Mouse (Mus musculus): Measurements from ENCODE around the gene Mrto4. TPM values are rescaled to one million over a fixed set of nuclear protein-coding genes. Genes with fewer than 3 reads are reported as not detected.

The Mrto4 gene
- polyA plus RNA-seq, 1 experiment, result 112 TPM

GRCm38 (mm10) chr4:139311707-139312106 lies 40.7 kb downstream of the Mrto4 start:
- Histone ChIP-seq H3K4me3 (ENCODE audit: low read depth, low read length) (peak overlapping the region; percentile 82), H3K9ac (ENCODE audit: low read depth, poor library complexity, severe bottlenecking) (peak overlapping the region; percentile 79), H3K36me3 (ENCODE audit: control insufficient read depth, insufficient read depth, low read length, poor library complexity, severe bottlenecking) (0 out of 2 replicates have a peak, but pooled peaks cover 2% of the 10 kb centered on the region), H3K27me3 (ENCODE audit: control insufficient read depth, insufficient read depth, low read length, poor library complexity, severe bottlenecking) (no peaks in the 10 kb centered on the region), H3K4me1 (ENCODE audit: control insufficient read depth, insufficient read depth, low read length) (no peaks in the 10 kb centered on the region), H3K27ac (ENCODE audit: insufficient read depth, low read length) (no peak overlapping the region), H3K9me3 (replicated peaks; ENCODE audit: control insufficient read depth, insufficient read depth, low read length, poor library complexity, severe bottlenecking) (no peaks in the 10 kb centered on the region)
- no peak for TF ChIP-seq CTCF (IDR thresholded peaks at IDR 0.05; ENCODE audit: low read depth, low read length)
- no peak for TF ChIP-seq EP300 (IDR thresholded peaks at IDR 0.05; ENCODE audit: insufficient read depth, low read depth, low read length)
- no peak for TF ChIP-seq POLR2A (IDR thresholded peaks at IDR 0.05; ENCODE audit: insufficient read depth, low read length)

- 0 out of 2 replicates have a peak, but pooled peaks cover 2% of the 10 kb centered on the region for H3K36me3 ChIP-seq (ENCODE audit: control insufficient read depth, insufficient read depth, low read length, poor library complexity, severe bottlenecking)
- H3K4me3 ChIP-seq (ENCODE audit: low read depth, low read length), result peak overlapping the region; percentile 82
- H3K9me3 ChIP-seq (replicated peaks; ENCODE audit: control insufficient read depth, insufficient read depth, low read length, poor library complexity, severe bottlenecking), result no peaks in the 10 kb centered on the region
- no peaks in the 10 kb centered on the region for H3K27me3 ChIP-seq (ENCODE audit: control insufficient read depth, insufficient read depth, low read length, poor library complexity, severe bottlenecking)
- peak overlapping the region; percentile 79 for H3K9ac ChIP-seq (ENCODE audit: low read depth, poor library complexity, severe bottlenecking)
- no peak overlapping the region for H3K27ac ChIP-seq (ENCODE audit: insufficient read depth, low read length)
- H3K4me1 ChIP-seq (ENCODE audit: control insufficient read depth, insufficient read depth, low read length), result no peaks in the 10 kb centered on the region
- TF ChIP-seq CTCF (IDR thresholded peaks at IDR 0.05; ENCODE audit: low read depth, low read length) (no peak), POLR2A (IDR thresholded peaks at IDR 0.05; ENCODE audit: insufficient read depth, low read length) (no peak), EP300 (IDR thresholded peaks at IDR 0.05; ENCODE audit: insufficient read depth, low read depth, low read length) (no peak)
Measured at GRCm38 (mm10) chr4:139310899-139311701, 41.3 kb downstream of the Mrto4 start.

- Histone ChIP-seq H3K27me3 (ENCODE audit: control insufficient read depth, insufficient read depth, low read length, poor library complexity, severe bottlenecking) (no peaks in the 10 kb centered on the region), H3K4me1 (ENCODE audit: control insufficient read depth, insufficient read depth, low read length) (no peaks in the 10 kb centered on the region), H3K36me3 (ENCODE audit: control insufficient read depth, insufficient read depth, low read length, poor library complexity, severe bottlenecking) (no peaks in the 10 kb centered on the region), H3K9ac (ENCODE audit: low read depth, poor library complexity, severe bottlenecking) (peak within 1 kb of the TSS; percentile 79), H3K9me3 (replicated peaks; ENCODE audit: control insufficient read depth, insufficient read depth, low read length, poor library complexity, severe bottlenecking) (no peaks in the 10 kb centered on the region), H3K27ac (ENCODE audit: insufficient read depth, low read length) (no peak within 1 kb of the TSS), H3K4me3 (ENCODE audit: low read depth, low read length) (peak within 1 kb of the TSS; percentile 85)
- TF ChIP-seq POLR2A (IDR thresholded peaks at IDR 0.05; ENCODE audit: insufficient read depth, low read length) (peak; percentile 98), EP300 (IDR thresholded peaks at IDR 0.05; ENCODE audit: insufficient read depth, low read depth, low read length) (no peak)
Measured at GRCm38 (mm10) chr4:139310171-139310898, 42.0 kb downstream of the Mrto4 start, which contains the start of the genes Pqlc2 and Akr7a5. TSS of gene Pqlc2 (minus strand) at chr4:139310708. TSS of gene Akr7a5 (plus strand) at chr4:139310744.

- no peaks in the 10 kb centered on the region for H3K36me3 ChIP-seq (ENCODE audit: control insufficient read depth, insufficient read depth, low read length, poor library complexity, severe bottlenecking)
- TF ChIP-seq CTCF (IDR thresholded peaks at IDR 0.05; ENCODE audit: low read depth, low read length) (no peak), POLR2A (IDR thresholded peaks at IDR 0.05; ENCODE audit: insufficient read depth, low read length) (no peak), EP300 (IDR thresholded peaks at IDR 0.05; ENCODE audit: insufficient read depth, low read depth, low read length) (no peak)
- H3K4me3 ChIP-seq (ENCODE audit: low read depth, low read length), result peak overlapping the region; percentile 85
- H3K9me3 ChIP-seq (replicated peaks; ENCODE audit: control insufficient read depth, insufficient read depth, low read length, poor library complexity, severe bottlenecking), result no peaks in the 10 kb centered on the region
- H3K27me3 ChIP-seq (ENCODE audit: control insufficient read depth, insufficient read depth, low read length, poor library complexity, severe bottlenecking), result no peaks in the 10 kb centered on the region
- no peak overlapping the region for H3K27ac ChIP-seq (ENCODE audit: insufficient read depth, low read length)
- no peaks in the 10 kb centered on the region for H3K4me1 ChIP-seq (ENCODE audit: control insufficient read depth, insufficient read depth, low read length)
- peak overlapping the region; percentile 79 for H3K9ac ChIP-seq (ENCODE audit: low read depth, poor library complexity, severe bottlenecking)
Measured at GRCm38 (mm10) chr4:139309651-139310050, 42.7 kb downstream of the Mrto4 start.

GRCm38 (mm10) chr4:139307916-139308315 lies 44.5 kb downstream of the Mrto4 start:
- Histone ChIP-seq H3K4me3 (ENCODE audit: low read depth, low read length) (no peak overlapping the region), H3K4me1 (ENCODE audit: control insufficient read depth, insufficient read depth, low read length) (no peaks in the 10 kb centered on the region), H3K36me3 (ENCODE audit: control insufficient read depth, insufficient read depth, low read length, poor library complexity, severe bottlenecking) (no peaks in the 10 kb centered on the region), H3K9me3 (replicated peaks; ENCODE audit: control insufficient read depth, insufficient read depth, low read length, poor library complexity, severe bottlenecking) (no peaks in the 10 kb centered on the region), H3K27me3 (ENCODE audit: control insufficient read depth, insufficient read depth, low read length, poor library complexity, severe bottlenecking) (no peaks in the 10 kb centered on the region), H3K9ac (ENCODE audit: low read depth, poor library complexity, severe bottlenecking) (no peak overlapping the region), H3K27ac (ENCODE audit: insufficient read depth, low read length) (no peak overlapping the region)
- TF ChIP-seq EP300 (IDR thresholded peaks at IDR 0.05; ENCODE audit: insufficient read depth, low read depth, low read length), result no peak

- Histone ChIP-seq H3K9me3 (replicated peaks; ENCODE audit: control insufficient read depth, insufficient read depth, low read length, poor library complexity, severe bottlenecking) (no peaks in the 10 kb centered on the region), H3K4me3 (ENCODE audit: low read depth, low read length) (no peak overlapping the region), H3K27ac (ENCODE audit: insufficient read depth, low read length) (no peak overlapping the region), H3K36me3 (ENCODE audit: control insufficient read depth, insufficient read depth, low read length, poor library complexity, severe bottlenecking) (no peaks in the 10 kb centered on the region), H3K4me1 (ENCODE audit: control insufficient read depth, insufficient read depth, low read length) (no peaks in the 10 kb centered on the region), H3K9ac (ENCODE audit: low read depth, poor library complexity, severe bottlenecking) (no peak overlapping the region), H3K27me3 (ENCODE audit: control insufficient read depth, insufficient read depth, low read length, poor library complexity, severe bottlenecking) (no peaks in the 10 kb centered on the region)
- TF ChIP-seq CTCF (IDR thresholded peaks at IDR 0.05; ENCODE audit: low read depth, low read length) (no peak), POLR2A (IDR thresholded peaks at IDR 0.05; ENCODE audit: insufficient read depth, low read length) (no peak), EP300 (IDR thresholded peaks at IDR 0.05; ENCODE audit: insufficient read depth, low read depth, low read length) (no peak)
Measured at GRCm38 (mm10) chr4:139305521-139305920, 46.9 kb downstream of the Mrto4 start.
